Mouse (Mus musculus) embryonic stem cell, embryonic (primary cell): ENCODE data around the gene Snrpd3.

Source experiments
- CTCF ChIA-PET, 4 experiments: fragments of 300-600 bp in 2 of 4; fragments of 350-600 bp in 2 of 4; sonication (Branson Sonifier 250); formaldehyde crosslinking; loops; one replicate each; lab custom pipeline; 2022; ENCODE audit warnings: inconsistent platforms in 2 of 4; lab: Charles Lee
- POLR2A ChIA-PET, 4 experiments: fragments of 300-600 bp in 2 of 4; fragments of 350-600 bp in 2 of 4; sonication (Branson Sonifier 250); formaldehyde crosslinking; loops; one replicate each; lab custom pipeline; 2022; ENCODE audit warnings: antibody characterized with exemption in 4 of 4, inconsistent platforms in 1 of 4; lab: Charles Lee

The Snrpd3 gene

GRCm38 (mm10) chr10:75551175-75551574, 33.8 kb downstream of the Snrpd3 start:
- POLR2A ChIA-PET = interaction anchor here in 3 of 4 experiments (0.6 to 1.3 kb wide), 7 partner anchors 11 to 905 kb away, joined by 3 to 5 read pairs (median 4); partner anchors contain the start of gene Ddt (in 1 of the 3)

GRCm38 (mm10) chr10:75552106-75552505, 34.8 kb downstream of the Snrpd3 start:
- POLR2A ChIA-PET = interaction anchor here in 3 of 4 experiments (0.6 to 3.3 kb wide), 9 partner anchors 10 to 304 kb away, joined by 3 to 13 read pairs (median 4); partner anchors contain the start of genes Cabin1 (in 1 of the 3), Ddt (in 1 of the 3) and Ggt1 (in 1 of the 3)
- CTCF ChIA-PET = interaction anchor here in 1 of 4 experiments (0.6 kb wide), 1 partner anchor 1896 kb away, joined by 3 read pairs; no protein-coding TSS in a partner anchor

More at GRCm38 (mm10) chr10:75551175-75551574, 33.8 kb downstream of the Snrpd3 start:
- CTCF ChIA-PET = interaction anchor here in 1 of 4 experiments (0.6 kb wide), 1 partner anchor 112 kb away, joined by 4 read pairs; no protein-coding TSS in a partner anchor

DNA sequence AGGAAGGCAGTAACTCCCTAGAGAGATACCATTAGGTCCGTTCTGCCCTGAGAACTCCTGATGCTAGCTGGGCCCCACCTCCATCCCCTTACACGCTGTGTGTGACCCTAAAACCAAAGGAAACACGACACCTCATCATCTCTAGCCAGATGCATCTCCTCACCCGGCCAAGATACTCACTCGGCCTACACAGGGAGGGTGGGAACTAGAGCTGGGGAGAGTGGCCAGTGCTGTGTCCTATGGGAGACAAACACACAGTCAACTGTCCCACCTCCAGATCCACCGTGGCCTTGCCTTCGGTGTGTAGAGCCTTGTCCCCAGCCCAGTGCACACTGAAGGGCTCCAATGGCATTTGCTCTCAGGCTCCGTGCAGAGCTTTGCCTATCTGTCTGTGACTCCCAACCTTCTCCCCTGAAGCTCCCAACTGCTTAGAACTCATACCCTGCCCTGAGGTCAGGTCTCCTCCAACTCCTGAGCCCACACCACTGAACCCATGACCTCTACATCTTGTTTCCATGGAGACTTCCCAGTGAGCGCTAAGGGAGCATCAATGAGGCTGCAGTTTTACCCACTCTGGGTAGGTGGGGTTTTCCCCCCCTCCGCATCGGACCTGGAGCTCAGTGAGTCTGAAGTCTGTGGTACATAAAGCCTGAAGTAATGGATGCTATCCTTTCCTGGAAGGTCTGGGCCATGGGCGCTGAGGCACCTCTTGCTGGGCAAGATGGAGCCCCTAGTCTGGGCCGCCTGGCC, 35.5 kb downstream of the Snrpd3 start:
- POLR2A ChIA-PET = interaction anchor here in 2 of 4 experiments (0.6 to 3.3 kb wide), 8 partner anchors 9 to 212 kb away, joined by 3 to 13 read pairs (median 3); partner anchors contain the start of genes Cabin1 (in 1 of the 2) and Ggt1 (in 1 of the 2)
- CTCF ChIA-PET = interaction anchor here in 2 of 4 experiments (0.6 to 0.9 kb wide), 2 partner anchors 68 to 301 kb away, joined by 3 read pairs; no protein-coding TSS in a partner anchor

DNA sequence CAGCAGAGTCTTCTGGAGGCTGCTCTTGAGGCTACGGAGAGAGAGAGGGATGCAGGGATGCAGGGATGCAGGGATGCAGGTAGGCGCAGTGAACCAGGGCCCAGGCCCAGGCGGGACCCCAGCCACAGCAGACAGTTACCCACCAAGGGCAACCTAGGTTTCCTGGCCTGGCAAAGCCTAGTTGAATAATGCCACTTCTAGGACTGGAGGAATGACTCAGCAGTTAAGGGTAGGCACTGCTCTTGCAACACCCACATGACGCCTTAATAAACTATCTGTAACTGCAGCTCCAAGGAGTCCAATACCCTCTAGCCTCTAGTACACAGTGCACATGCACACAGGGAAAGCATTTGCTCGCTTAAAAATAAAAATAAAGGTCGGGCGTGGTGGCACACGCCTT, 36.7 kb downstream of the Snrpd3 start:
- POLR2A ChIA-PET = interaction anchor here in 2 of 4 experiments (0.9 to 3.3 kb wide), 2 partner anchors 8 to 12 kb away, joined by 3 to 13 read pairs; partner anchors contain the start of gene Ggt1 (in 1 of the 2)
- CTCF ChIA-PET = interaction anchor here in 1 of 4 experiments (0.7 kb wide), 1 partner anchor 307 kb away, joined by 3 read pairs; no protein-coding TSS in a partner anchor

DNA sequence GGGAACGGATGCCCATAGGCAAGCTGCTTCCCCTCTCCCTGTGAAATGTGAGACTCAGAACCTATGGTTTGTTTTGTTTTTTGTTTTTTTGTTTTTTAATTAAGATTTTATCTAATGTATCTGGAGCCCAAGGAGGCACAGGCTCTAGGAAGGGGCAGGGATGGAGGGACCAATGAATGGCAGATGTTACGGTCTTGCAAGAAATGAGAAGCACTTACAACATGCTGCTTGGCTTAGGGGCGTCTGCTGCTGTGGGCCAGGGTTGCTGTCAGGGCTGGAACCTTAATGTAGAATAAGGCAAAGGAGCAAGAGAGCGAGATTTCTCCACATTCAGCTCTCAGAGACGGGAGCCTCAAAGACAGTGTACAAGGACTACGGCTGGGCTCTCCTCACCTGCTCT, 38.2 kb downstream of the Snrpd3 start:
- CTCF ChIA-PET = interaction anchor here in 1 of 4 experiments (0.8 kb wide), 1 partner anchor 20 kb away, joined by 3 read pairs; no protein-coding TSS in a partner anchor
- POLR2A ChIA-PET = interaction anchor here in 1 of 4 experiments (0.7 to 1.6 kb wide), 5 partner anchors 9 to 280 kb away, joined by 3 to 5 read pairs (median 3); no protein-coding TSS in a partner anchor

DNA sequence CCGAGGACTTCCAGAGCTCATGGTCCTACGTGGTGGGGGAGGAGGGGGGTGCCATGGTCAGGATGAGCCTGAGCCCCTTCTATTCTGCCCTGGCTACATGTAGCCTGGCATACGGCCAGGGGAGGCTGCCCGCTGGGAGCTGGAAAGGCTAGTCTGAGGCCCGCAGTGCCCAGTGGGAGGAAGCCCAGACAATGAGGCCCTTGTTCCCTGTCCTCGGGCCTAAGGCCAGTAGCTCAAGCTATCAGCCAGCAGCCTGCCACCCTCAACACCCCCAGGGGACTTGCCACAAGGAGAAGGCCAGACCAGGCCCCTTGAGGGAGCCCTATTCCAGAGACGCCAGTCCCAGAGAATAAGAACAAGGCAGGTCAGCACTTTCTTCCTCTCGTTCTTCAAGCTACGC, 38.7 kb downstream of the Snrpd3 start:
- CTCF ChIA-PET = interaction anchor here in 1 of 4 experiments (1.1 kb wide), 1 partner anchor 31 kb away, joined by 3 read pairs; no protein-coding TSS in a partner anchor
- POLR2A ChIA-PET = interaction anchor here in 1 of 4 experiments (0.7 to 1.6 kb wide), 5 partner anchors 8 to 279 kb away, joined by 3 to 5 read pairs (median 3); no protein-coding TSS in a partner anchor

GRCm38 (mm10) chr10:75558515-75558914, 41.2 kb downstream of the Snrpd3 start:
- POLR2A ChIA-PET = interaction anchor here in 1 of 4 experiments (1.2 kb wide), 2 partner anchors 40 to 337 kb away, joined by 3 to 4 read pairs; no protein-coding TSS in a partner anchor
- CTCF ChIA-PET = interaction anchor here in 1 of 4 experiments (1.5 kb wide), 1 partner anchor 27 kb away, joined by 3 read pairs; no protein-coding TSS in a partner anchor

DNA sequence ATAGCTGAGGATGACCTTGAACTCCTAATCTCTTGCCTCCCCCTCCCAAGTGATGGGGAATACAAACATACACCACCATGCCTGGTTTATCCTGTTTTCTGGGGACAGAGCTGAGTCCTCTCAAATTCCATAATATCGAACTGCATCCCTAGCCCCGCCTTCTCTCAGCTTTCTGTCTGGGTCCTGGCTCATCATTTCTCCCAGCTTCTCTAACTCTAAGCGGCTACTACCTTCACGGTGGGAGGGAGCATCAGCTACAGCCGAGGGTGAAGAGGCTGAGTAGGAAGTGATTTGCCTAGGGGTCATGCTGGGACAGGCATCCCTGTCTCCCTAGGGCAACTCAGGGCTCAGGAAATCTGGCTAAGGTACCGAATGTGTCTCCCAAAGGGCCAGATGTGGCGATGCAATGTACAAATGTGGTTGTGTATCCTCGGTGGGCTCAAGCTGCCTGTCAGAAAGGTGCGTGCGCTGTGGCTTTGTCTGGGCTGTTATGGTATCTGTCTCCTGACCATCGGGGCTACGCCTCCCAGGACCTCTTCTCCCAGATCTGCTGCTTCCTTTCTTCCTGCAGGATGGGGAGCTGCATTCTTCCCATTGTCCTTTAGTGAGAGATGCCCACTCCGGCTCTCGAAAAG, 41.8 kb downstream of the Snrpd3 start:
- ChIA-PET POLR2A (interaction anchor here in 3 of 4 experiments (0.5 to 1.9 kb wide), 8 partner anchors 9 to 336 kb away, joined by 3 to 5 read pairs (median 3); no protein-coding TSS in a partner anchor), CTCF (interaction anchor here in 1 of 4 experiments (1.5 kb wide), 1 partner anchor 27 kb away, joined by 3 read pairs; no protein-coding TSS in a partner anchor)

- ChIA-PET POLR2A (interaction anchor here (0.5 to 1.9 kb wide), 12 partner anchors 8 to 336 kb away, joined by 3 to 5 read pairs (median 3); partner anchors contain the start of gene Mif (in 2 of the 4)), CTCF (interaction anchor here in 2 of 4 experiments (1.0 kb wide), 2 partner anchors 26 to 76 kb away, joined by 3 read pairs; no protein-coding TSS in a partner anchor)
Observed at GRCm38 (mm10) chr10:75559676-75560548, 42.6 kb downstream of the Snrpd3 start, which contains the start of gene Lrrc75b. TSS of gene Lrrc75b (minus strand) at chr10:75560330.

DNA sequence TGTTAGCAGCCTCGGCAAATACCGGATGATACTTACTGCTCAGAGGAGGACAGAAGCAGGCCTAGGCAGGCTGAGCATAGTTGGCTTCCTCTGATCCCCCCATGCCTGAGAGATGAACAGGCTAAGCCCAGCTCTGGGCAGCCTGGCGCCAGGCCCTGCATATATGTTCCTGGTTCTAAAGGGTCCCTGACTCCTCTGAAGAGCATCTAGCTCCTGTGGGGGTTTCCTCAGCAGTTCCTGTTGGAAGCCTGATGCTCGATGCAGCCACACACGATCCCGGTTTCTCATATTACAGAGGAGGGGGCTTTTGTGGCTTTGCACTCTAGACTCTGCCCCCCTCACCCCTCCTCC, 43.2 kb downstream of the Snrpd3 start:
- ChIA-PET CTCF (interaction anchor here in 2 of 4 experiments (0.6 to 1.7 kb wide), 4 partner anchors 26 to 384 kb away, joined by 3 to 4 read pairs (median 3); no protein-coding TSS in a partner anchor), POLR2A (interaction anchor here in 3 of 4 experiments (0.5 to 1.9 kb wide), 7 partner anchors 8 to 300 kb away, joined by 3 to 5 read pairs (median 3); partner anchors contain the start of gene Mif (in 2 of the 3))

- POLR2A ChIA-PET = interaction anchor here in 2 of 4 experiments (0.6 to 2.3 kb wide), 7 partner anchors 7 to 298 kb away, joined by 3 to 13 read pairs (median 4); partner anchors contain the start of gene Mif (in 1 of the 2)
- CTCF ChIA-PET = interaction anchor here in 2 of 4 experiments (0.6 to 1.7 kb wide), 5 partner anchors 25 to 1062 kb away, joined by 3 to 4 read pairs (median 3); no protein-coding TSS in a partner anchor
Observed at GRCm38 (mm10) chr10:75561071-75561654, 43.8 kb downstream of the Snrpd3 start, which contains the start of gene Ggt1. TSS of gene Ggt1 (plus strand) at chr10:75561604.

DNA sequence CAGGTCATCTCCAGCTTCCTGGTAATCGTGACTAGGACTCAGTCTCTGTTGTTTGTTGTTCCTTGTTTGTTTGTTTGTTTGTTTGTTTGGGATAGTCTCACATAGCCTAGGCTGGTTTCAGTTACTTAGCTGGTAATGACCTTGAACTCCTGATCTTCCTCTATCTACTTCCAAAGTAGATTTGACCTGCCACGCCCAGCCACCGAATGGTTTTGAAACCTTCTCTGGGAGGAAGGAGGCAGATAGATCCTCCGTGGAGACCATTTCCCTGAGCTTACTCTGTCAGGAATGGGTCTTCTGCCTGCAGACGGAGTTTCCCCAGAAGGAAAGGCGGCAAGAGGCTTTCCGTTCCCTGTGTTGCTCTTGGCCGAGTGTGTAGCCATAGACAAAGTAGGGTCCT, 45.2 kb downstream of the Snrpd3 start:
- ChIA-PET POLR2A (interaction anchor here in 2 of 4 experiments (0.5 to 2.3 kb wide), 14 partner anchors 9 to 320 kb away, joined by 3 to 13 read pairs (median 4); partner anchors contain the start of genes Gucd1 (in 1 of the 2) and Snrpd3 (in 1 of the 2)), CTCF (interaction anchor here in 3 of 4 experiments (0.5 to 1.6 kb wide), 6 partner anchors 11 to 785 kb away, joined by 3 to 26 read pairs (median 4); no protein-coding TSS in a partner anchor)

DNA sequence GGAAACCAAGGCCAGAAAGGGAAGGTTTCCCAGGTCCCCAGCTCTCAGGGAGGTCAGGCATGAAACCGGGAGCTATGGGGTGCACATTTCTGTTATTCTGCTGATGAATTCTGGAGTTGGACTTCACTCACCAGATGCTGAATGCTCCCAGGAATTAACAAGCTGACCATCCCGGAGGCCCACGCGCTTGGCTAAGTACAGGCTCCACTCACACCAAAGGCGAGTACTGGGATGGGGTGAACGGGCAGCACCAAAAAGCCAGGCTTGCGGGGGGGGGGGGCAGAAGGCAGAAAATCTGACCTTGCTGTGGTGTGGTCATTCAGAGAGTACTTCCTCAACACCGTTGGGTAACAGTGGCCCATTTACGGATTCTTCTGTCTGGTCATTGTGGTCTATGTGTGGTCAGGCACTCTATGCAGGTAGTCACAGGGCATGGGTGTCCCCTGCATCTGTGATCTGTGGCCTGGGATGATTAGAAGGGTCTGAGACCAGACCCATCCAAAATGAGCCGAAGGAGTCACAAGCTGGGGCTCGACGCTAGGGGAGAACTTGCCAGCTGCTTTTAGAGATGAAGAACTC, 47.4 kb downstream of the Snrpd3 start:
- POLR2A ChIA-PET = interaction anchor here (0.5 to 2.2 kb wide), 32 partner anchors 9 to 683 kb away, joined by 3 to 8 read pairs (median 4); partner anchors contain the start of genes Ddt (in 2 of the 4), Gucd1 (in 2 of the 4), Cabin1 (in 1 of the 4) and Gstt2 (in 1 of the 4)

GRCm38 (mm10) chr10:75565436-75565835, 48.1 kb downstream of the Snrpd3 start:
- CTCF ChIA-PET = interaction anchor here (0.5 to 1.3 kb wide), 9 partner anchors 20 to 386 kb away, joined by 3 to 5 read pairs (median 3); partner anchors contain the start of gene Susd2 (in 1 of the 4)
- POLR2A ChIA-PET = interaction anchor here (0.5 to 2.2 kb wide), 27 partner anchors 8 to 608 kb away, joined by 3 to 7 read pairs (median 3); partner anchors contain the start of genes Ddt (in 2 of the 4), Gucd1 (in 2 of the 4), Cabin1 (in 1 of the 4) and Gm20441 (in 1 of the 4)

More for the DNA sequence above, 47.4 kb downstream of the Snrpd3 start:
- CTCF ChIA-PET = interaction anchor here in 3 of 4 experiments (0.5 to 1.1 kb wide), 8 partner anchors 22 to 1070 kb away, joined by 3 to 6 read pairs (median 3); partner anchors contain the start of gene Susd2 (in 1 of the 3)
